Mouse (Mus musculus) testis, postnatal 10 days (tissue): ENCODE results near the gene Tcf25.

Experiments used
- DNase-seq: peaks from one replicate; pipeline ENCODE4 v3.0.0; 2021; ENCODE audit warnings: low spot score

Gene Tcf25

DNA sequence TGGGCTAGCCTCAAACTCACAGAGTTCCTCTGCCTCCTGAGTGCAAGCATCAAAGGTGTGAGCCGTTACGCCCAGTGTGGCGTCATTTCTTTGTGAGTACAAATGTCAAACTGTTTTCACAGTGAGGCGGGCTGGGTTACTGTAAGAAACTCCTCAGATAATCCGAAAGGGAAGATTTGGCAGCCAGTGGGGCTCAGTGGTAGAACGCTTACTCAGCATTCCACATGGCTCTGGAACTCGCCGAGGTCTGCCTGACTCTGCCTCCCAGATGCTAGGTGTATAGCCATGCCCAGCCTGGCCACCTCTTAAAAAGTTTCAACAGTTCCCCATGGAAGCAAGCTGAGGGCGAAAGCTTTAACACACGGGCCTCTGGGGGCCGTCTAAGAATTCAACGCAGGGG is 21.4 kb upstream of the Tcf25 start:
- no peak for DNase-seq

DNA sequence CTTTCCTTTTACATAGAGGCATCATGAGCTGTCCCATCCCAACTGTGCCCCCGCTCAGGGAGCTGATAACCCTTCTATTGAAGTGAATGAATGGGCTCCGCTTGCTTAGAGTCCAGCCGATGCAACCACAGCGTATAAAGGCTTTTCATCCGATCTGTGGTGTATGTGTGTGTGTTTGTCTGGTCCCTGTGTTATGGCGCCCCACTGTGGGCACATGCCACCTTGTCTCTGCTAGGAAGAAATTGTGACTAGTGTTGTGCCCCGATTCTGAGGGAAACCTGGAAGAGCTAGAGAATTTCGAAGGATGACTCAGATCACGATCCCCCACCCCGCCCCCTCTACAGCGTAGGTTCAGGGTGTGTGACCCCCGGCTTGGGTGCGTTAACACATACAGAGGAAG is 20.8 kb upstream of the Tcf25 start:
- peak; percentile 85 for DNase-seq

DNA sequence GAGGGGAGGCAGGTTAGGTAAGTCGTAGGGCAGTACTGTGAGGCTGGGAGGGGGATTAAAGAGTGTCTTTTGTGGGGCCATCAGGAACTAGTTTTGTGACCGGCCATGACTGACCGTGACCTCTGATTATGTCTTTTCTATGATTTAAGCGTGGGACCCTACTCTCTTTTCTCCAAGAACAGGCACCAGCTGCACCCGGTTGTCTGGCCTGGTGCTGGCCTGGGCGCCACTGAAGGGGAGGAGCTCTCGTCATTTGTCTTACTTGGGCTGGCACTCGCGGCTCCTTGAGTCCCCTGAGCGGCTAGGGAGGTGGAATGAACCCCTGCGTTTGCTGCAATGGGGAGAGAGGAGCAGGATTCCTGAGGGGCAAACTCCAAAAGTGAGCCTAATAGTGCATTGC is 20.3 kb upstream of the Tcf25 start:
- DNase-seq: no peak

DNA sequence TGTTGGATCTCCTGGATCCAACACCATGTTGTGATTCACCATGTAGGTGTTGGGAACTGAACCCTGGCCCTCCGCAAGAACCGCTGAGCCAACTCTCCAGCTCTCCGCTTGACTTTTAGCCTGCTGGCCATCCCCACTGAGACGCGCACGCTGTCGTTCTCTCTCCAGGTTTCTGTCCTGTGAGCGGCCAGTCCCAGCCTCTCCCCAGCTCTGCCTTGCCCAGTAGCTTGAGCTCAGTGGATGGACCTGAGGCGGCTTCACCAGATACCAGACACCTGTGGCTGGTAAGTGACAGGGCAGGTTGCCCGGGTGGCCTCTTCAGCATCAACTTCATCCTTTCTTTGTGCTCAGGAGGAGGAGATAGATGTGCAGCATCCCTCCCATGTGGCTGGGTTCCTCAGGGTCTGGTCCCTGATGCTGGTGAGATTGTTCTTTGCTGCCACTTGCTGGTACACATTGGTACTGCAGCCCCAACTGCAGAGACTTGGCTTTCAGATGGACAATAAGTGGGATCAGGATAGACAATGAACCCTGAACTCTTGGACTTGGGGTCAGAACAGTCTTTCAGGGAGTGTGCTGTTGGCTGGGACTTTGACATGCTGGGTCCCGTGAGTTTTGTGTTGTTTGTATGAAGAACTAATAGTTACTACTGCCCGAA is 12.3 kb upstream of the Tcf25 start:
- peak; percentile 86 for DNase-seq

DNA sequence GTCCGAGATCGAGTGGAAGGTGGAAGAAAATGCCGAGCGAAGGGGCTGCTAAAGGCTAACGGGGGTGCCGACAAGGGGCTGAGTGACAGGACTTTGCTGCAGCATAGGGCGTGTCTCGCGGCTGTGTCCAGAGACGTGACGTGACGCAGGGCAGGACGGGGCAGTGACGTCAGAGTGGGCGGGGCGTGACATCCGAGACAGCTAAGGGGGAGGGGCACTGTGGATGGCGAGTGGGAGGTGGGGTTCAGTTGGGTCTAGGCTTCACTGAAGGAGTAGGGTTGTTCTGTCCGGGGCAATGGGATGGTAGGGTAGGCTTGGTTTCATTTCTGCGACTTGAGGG is 656 bp downstream of the Tcf25 start:
- peak; percentile 99 for DNase-seq

DNA sequence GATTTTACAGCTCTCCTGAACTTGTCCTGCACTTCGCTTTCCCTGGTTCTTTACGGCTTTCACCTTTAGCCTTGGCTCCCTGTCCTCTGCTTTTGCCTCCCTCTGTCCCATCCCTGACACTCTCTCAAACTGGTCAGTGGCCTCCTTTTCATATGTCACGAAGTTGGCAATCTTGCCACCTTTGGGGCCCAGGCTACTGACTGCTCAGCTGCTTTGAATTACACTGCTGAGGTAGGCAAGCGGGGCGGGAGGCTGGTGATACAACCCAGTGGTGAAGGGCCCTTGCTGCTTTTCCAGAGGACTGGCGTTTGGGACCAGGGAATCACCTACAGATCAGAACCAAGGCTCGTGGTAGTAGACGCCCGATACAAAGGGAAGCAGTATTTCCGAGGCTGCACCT is 2.1 kb downstream of the Tcf25 start:
- DNase-seq: no peak

DNA sequence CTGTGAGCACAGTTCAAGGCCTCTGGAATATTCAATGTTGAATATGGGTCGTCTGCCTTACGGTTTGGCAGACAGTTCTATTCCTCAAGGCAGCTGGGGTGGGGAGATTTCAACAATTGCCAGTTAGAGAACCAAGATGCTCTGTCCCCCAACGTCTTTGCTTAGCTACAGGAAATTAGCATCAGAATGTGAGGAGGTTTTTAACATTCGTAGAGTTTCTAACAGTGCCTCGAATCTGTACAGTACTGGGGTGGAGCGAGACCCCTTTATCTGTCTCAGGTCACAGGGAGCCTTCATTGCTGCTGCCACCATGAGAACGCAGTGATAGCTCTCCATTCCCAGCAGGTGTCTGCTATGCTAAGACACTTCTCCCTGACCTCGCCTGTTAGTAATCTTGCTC is 2.6 kb downstream of the Tcf25 start:
- no peak for DNase-seq

DNA sequence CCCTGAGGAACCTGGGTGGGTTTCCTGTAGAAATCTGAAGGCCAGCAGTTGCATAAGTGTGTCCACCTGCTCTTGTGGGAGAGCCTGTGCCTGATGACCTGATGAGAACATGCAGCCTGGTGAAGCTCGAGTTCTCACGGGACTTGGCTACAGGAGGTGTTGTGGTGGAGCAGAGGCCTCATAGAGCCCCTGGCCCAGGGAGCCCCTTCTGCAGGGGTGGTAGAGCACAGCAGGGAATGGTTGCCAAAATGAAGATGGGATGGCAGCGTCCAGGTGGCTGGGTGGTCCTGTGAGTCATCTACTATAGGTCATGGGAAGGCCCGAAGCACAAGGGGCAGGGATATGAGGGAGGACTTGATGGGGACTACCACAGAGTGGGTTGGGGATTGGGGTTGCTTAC is 8.2 kb downstream of the Tcf25 start:
- no peak for DNase-seq

DNA sequence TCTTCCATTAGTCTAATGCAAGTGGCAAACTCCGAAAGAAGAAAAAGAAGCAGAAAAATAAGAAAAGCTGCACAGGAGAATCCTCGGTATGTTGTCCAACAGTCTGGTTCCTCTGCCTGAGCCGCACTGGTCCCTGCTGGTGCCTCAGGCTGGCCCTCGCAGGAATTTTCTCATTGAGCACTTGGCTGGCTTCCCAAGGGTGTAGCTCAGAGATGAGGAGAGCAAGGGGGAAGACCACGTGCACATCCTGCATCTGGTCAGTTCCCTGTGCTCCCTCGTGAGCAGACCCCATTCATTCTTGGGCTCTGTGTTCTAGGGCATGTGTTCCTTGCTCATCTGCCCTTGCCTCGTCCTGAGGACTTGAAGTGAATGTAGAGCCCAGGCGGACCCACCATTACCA is 9.0 kb downstream of the Tcf25 start:
- DNase-seq: no peak

DNA sequence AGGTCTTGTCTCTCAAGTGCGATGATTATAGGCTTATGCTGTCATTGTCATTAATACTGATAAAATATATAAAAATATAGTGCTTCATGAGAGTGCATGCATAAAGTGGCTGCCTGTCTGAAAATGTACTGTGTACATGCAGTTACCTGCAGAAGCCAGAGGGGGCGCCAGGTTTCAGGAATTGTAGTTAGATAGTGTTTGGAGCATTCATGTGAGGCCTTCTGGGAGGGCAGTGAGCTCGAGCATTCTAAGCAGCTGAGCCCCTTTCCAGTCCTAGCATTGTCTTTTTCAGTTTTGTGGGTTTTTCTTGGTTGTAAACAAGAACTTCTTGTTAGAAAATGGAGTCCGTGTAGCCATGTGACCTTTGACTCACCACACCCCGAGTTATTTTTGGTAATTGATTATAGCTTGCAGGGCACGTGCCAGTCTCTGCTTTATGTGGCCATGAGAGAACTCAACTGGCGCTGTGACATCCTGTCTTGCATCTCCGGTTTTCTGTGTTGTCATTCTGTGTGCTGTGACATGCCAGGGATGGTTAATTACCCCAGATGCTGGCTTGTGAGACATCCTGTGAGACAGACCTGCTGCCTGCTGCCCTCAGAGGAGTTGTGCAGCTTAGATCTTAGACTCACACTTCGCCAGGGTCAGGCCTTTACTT is 11.5 kb downstream of the Tcf25 start:
- DNase-seq: peak; percentile 70

DNA sequence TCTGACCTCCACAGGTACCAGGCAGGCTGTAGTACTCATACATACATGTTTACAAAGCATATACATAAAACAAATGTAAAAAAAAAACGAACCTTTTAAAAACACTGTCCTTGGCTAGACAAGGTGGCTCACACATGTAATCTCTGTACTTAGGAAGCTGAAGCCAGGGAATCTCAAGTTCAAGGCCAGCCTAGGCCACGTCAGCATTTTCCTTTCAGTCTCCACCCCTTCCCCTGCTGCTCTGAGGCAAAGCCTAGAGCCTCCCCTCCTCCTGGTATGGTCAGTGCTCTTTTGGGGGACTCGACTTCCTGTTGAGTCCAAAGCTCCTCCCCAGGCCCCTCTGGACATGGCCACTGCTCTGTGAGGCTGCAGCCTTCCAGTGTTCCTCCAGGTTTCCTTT is 13.5 kb downstream of the Tcf25 start:
- no peak for DNase-seq

DNA sequence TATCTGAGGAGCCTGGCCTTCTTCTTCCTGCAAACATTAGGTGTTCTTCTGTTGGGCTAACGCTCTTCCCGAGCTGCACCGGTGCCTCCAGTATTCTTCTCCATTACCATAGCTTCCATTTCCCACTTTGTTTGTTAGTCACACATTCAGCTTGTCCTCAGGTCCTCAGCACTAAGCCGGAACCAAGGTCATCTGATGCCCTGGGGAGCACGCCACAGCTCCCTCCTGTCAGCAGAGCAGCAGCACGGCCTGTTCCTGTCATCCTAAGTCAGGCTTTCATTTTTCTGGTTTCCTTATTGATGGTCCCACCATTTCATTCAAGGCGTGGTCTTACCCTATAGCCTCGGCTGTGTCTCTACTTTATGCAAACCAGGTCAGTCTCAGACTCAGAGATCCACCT is 14.2 kb downstream of the Tcf25 start:
- no peak for DNase-seq

DNA sequence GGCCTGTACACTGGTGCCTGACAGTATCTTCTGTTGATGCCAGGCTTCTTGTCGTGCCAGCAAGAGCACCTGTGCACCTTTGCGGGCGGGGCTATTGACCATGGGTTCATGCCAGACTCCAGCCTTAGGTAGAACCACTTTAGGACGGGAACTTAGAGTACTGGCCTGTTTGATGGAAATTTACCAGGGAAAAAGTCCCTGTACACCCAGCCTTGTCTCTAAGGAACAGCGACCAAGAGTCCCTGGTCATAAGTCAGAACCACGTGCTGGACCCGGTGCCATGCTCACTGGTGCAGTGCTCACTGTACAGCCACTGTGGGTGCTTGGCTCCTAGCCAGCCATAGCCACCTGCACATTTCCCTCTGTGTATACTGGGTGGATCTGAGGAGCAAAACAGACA is 15.5 kb downstream of the Tcf25 start:
- no peak for DNase-seq

DNA sequence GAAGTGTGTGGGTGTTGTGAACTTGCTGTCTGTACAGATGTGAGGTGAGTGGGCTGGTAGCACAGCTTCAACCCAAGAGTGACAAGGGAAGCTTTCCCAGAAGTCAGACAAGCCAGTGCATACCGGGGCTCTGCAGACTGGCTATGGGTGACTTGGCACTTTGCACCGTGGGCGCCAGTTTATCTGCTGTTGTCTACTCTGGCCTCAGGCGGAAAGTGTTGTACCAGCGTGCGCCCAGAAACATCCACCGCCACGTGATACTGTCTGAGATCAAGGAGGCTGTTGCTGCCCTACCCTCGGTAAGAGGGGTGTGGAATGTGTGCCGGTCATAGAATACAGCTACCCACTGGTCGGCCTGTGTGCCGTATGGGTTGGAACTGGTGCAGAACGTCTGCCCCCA is 24.8 kb downstream of the Tcf25 start:
- DNase-seq: no peak

DNA sequence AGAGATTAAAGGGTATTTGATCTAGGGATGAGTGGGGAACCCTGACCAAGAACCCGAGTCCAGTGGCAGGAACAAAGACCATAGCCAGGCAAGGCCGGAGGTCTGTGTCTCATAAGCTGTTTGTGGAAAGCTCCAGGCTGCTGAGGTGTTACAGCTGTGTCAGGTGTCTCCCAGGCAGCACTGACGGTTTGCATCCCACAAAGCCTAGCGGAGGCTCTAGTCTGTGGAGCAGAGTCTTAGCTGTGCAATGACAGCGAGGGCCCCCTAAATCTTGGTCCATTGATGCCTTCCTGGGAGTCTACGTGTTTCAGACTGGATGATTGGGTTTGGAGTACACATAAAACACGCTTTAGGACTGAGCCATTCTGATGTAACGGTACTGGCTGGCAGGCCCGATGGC is 28.4 kb downstream of the Tcf25 start:
- DNase-seq: no peak

DNA sequence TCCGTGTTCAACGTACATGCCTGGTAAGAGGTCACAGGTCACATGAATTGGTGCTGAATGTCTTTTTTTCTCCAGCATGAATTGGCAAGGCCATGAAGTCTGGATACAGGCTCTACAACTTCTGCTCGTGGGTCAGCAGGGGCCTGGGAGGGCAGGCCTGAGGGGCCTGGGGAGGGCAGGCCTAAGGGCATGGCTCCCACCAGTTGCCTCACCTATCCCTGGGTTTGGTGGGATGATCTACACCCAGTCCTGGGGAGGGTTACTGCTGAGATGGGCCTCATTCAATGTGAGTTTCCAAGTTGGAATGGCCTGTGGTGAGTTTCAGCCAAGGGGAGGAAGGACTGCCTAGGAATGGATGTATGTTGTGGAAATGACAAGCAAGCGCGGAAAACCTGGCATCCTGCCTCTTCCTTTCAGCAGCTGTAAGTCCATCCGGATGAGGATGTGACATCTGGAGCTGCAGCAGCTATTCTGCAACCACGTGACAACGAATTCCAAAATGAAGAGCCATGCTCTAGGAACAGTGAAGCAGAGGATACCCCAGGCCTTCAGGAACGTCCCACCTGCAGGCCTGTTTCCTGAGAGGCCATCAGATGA is 29.3 kb downstream of the Tcf25 start:
- peak; percentile 36 for DNase-seq

DNA sequence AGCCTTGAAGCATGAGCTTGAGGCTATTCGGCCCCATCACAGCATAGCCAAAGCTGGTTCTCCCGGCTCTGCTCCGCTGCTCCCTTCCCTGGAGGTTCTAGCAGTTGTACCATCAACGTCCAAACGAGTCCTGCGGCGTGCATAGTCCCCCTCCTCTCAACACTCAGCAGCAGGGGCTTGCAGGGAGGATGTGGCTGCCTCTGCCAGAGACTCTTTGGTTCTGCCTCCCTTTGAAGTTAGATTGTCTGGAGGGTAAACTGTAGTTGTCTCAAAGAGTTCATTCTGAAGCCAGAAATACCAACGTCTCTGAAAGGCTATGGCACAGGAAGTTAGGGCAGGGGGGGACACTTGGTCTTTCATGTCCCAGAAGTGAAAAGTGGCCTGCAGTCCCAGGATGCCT is 31.0 kb downstream of the Tcf25 start:
- DNase-seq: no peak

DNA sequence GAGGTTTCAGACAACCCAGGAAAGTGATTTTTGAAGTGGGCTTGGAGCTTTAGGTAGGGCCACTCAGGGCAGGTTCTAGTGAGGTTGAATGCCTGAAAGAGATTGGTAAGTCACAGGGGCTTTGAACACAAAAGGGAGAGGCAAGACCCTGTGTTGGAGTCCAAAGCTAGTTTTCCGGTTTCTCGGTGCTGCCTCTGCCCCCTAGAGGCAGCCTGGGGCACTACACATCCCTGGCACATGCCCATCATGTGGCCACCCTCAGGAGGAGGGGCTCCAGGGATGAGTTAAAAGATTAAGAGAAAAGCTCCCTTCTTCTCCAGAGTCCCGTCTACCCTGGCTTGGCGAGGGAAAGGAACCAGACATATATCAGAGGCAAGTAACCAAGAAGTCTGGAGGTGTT is 33.2 kb downstream of the Tcf25 start, which contains the start of gene Mc1r:
Gene Mc1r, plus strand, starts transcription at position 322 of the 400 bp plus-strand sequence.
- DNase-seq: peak; percentile 80

DNA sequence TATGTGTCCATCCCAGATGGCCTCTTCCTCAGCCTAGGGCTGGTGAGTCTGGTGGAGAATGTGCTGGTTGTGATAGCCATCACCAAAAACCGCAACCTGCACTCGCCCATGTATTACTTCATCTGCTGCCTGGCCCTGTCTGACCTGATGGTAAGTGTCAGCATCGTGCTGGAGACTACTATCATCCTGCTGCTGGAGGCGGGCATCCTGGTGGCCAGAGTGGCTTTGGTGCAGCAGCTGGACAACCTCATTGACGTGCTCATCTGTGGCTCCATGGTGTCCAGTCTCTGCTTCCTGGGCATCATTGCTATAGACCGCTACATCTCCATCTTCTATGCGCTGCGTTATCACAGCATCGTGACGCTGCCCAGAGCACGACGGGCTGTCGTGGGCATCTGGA is 34.1 kb downstream of the Tcf25 start:
- no peak for DNase-seq

DNA sequence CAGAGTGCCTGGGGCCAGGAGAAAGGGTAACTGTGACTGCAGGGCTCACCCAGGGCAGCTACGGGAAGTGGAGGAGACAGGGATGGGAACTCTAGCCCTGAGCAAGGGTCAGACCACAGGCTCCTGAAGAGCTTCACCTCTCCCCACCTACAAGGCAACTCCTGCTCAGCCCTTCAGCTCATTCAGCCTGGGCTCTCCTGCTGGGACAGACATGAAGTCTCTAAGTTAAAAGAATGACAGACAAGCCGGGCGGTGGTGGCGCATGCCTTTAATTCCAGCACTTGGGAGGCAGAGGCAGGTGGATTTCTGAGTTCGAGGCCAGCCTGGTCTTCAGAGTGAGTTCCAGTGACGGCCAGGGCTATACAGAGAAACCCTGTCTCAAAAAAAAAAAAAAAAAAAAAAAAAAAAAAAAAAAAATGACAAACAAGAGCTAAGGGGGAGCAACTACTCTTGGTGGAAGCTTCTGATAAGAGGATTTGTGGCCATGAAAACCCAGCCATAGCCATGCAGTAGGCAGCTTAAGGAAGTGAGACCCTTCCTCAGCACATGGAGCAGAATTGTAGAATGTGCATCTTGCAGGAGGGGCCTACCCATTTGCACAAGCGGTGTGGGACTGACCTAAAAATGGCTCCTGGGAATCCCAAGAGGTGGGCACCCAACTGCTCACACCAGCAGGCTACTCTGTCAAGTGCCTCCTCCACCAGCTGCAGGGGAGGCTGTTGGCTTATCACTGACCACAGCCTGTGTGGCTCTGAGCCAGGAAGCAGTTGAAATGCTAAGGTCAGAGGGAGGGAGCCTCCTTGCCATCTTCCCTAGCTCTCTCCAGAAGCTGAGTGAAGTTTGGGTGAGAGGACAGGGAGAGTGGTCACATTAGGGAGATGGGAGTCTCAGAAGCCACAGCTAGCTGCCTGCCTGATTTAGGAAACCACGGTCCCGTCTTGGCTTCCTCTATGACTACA is 35.3 kb downstream of the Tcf25 start:
- DNase-seq: peak; percentile 80

DNA sequence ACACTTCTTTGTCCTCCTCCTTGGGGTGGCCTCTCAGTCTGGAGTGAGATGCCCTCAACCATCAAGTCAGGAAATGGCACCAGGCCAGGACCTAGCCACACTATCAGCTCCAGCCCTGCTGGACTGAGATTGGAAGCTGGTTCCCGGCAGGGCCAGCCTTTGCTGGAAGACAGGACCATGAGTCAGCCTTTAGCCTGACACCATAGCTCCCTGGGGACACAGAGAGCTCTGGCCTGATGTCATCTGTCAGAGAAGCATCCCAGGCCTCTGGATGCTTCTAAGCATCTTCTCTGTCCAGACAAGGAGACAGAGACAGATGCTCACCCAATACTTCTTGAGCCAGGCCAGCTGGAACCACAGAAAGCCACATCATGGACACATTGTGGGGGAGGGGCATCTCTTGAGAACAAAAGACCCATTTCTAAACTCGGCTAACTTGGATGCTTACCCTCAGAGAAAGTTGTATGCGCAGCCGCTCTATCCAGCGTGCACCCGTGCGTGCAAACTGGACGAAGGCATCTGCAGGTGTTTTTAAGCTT is 36.6 kb downstream of the Tcf25 start:
- peak; percentile 71 for DNase-seq

DNA sequence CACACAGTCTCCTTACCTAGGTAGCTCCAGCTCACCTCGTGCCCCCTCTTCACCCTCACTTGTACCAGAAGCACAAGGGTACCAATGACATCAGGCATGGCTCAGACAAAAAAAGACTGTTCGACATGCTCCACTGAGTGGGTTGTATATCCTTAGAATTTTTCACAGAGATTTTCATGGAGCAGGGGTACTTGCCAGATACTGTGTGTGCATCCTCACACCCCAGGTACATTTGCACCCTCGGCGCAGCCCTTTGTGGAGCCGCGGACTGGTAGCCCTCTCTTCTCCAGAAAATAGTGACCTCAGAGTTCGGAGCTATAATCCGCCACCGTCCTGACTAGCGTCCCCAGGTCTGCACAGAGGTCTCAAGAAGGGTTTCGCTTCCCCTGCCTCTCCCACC is 37.2 kb downstream of the Tcf25 start:
- DNase-seq: no peak
